Mouse (Mus musculus): ENCODE results near the gene Cfdp1. TPM values are rescaled to one million over a fixed set of nuclear protein-coding genes. Genes with fewer than 3 reads are reported as not detected.

Gene Cfdp1
- polyA plus RNA-seq, 1 experiment = 2.4 TPM

- H3K4me1 ChIP-seq (ENCODE audit: control insufficient read depth, insufficient read depth, insufficient read length) = no peaks in the 10 kb centered on the region
- WGBS = 87% methylated on average over 5 of the region's 5 CpGs
- DNase-seq (ENCODE audit: low read depth in 1 of 2, low spot score in 2 of 2) = no peak
- no peak overlapping the region for H3K27ac ChIP-seq (ENCODE audit: insufficient read depth, low read length)
- no peaks in the 10 kb centered on the region for H3K27me3 ChIP-seq (ENCODE audit: control insufficient read depth, insufficient read depth, low read length)
- TF ChIP-seq POLR2A (IDR thresholded peaks at IDR 0.05; ENCODE audit: low read depth, low read length) (no peak), CTCF (IDR thresholded peaks at IDR 0.05; ENCODE audit: extremely low read depth, insufficient read depth, insufficient read length, insufficient replicate concordance) (no peak)
- H3K36me3 ChIP-seq (ENCODE audit: control insufficient read depth, insufficient read depth, low read length) = peaks cover 23% of the 10 kb centered on the region
- no peak overlapping the region for H3K4me3 ChIP-seq (ENCODE audit: extremely low read depth, insufficient read depth, insufficient read length)
Observed at GRCm38 (mm10) chr8:111832983-111833382, 21.1 kb downstream of the Cfdp1 start.

- Histone ChIP-seq H3K27ac (ENCODE audit: insufficient read depth, low read length) (no peak overlapping the region), H3K36me3 (ENCODE audit: control insufficient read depth, insufficient read depth, low read length) (peaks cover 21% of the 10 kb centered on the region)
Observed at GRCm38 (mm10) chr8:111831996-111832395, 22.1 kb downstream of the Cfdp1 start.

GRCm38 (mm10) chr8:111828595-111828994, 25.5 kb downstream of the Cfdp1 start:
- DNase-seq (ENCODE audit: low read depth in 1 of 2, low spot score in 2 of 2) = no peak
- no peak for TF ChIP-seq CTCF (IDR thresholded peaks at IDR 0.05; ENCODE audit: extremely low read depth, insufficient read depth, insufficient read length, insufficient replicate concordance)
- TF ChIP-seq POLR2A (IDR thresholded peaks at IDR 0.05; ENCODE audit: low read depth, low read length) = no peak
- Histone ChIP-seq H3K27ac (ENCODE audit: insufficient read depth, low read length) (no peak overlapping the region), H3K36me3 (ENCODE audit: control insufficient read depth, insufficient read depth, low read length) (peaks cover 21% of the 10 kb centered on the region), H3K4me3 (ENCODE audit: extremely low read depth, insufficient read depth, insufficient read length) (no peak overlapping the region), H3K4me1 (ENCODE audit: control insufficient read depth, insufficient read depth, insufficient read length) (no peaks in the 10 kb centered on the region), H3K27me3 (ENCODE audit: control insufficient read depth, insufficient read depth, low read length) (no peaks in the 10 kb centered on the region)
- WGBS = 93% methylated on average over 6 of the region's 6 CpGs

More at GRCm38 (mm10) chr8:111831996-111832395, 22.1 kb downstream of the Cfdp1 start:
- WGBS = 89% methylated on average over 4 of the region's 4 CpGs
- no peak overlapping the region for H3K4me3 ChIP-seq (ENCODE audit: extremely low read depth, insufficient read depth, insufficient read length)
- TF ChIP-seq POLR2A (IDR thresholded peaks at IDR 0.05; ENCODE audit: low read depth, low read length) = no peak
- no peak for TF ChIP-seq CTCF (IDR thresholded peaks at IDR 0.05; ENCODE audit: extremely low read depth, insufficient read depth, insufficient read length, insufficient replicate concordance)
- no peaks in the 10 kb centered on the region for H3K4me1 ChIP-seq (ENCODE audit: control insufficient read depth, insufficient read depth, insufficient read length)
- no peak for DNase-seq (ENCODE audit: low read depth in 1 of 2, low spot score in 2 of 2)
- H3K27me3 ChIP-seq (ENCODE audit: control insufficient read depth, insufficient read depth, low read length) = no peaks in the 10 kb centered on the region

GRCm38 (mm10) chr8:111825219-111825618, 28.9 kb downstream of the Cfdp1 start:
- H3K4me1 ChIP-seq (ENCODE audit: control insufficient read depth, insufficient read depth, insufficient read length) = peaks cover 7% of the 10 kb centered on the region; the same call in 1 of the 2 replicates
- no peak overlapping the region for H3K4me3 ChIP-seq (ENCODE audit: extremely low read depth, insufficient read depth, insufficient read length)
- DNase-seq (ENCODE audit: low read depth in 1 of 2, low spot score in 2 of 2) = peak in 1 of 2 experiments; percentile 9
- peaks cover 13% of the 10 kb centered on the region; the same call in 1 of the 2 replicates for H3K36me3 ChIP-seq (ENCODE audit: control insufficient read depth, insufficient read depth, low read length)
- no peaks in the 10 kb centered on the region for H3K27me3 ChIP-seq (ENCODE audit: control insufficient read depth, insufficient read depth, low read length)
- no peak overlapping the region for H3K27ac ChIP-seq (ENCODE audit: insufficient read depth, low read length)
- 88% methylated on average over 6 of the region's 6 CpGs for WGBS
- no peak for TF ChIP-seq POLR2A (IDR thresholded peaks at IDR 0.05; ENCODE audit: low read depth, low read length)
- TF ChIP-seq CTCF (IDR thresholded peaks at IDR 0.05; ENCODE audit: extremely low read depth, insufficient read depth, insufficient read length, insufficient replicate concordance) = peak; percentile 43; the same call in 1 of the 2 replicates

- Histone ChIP-seq H3K36me3 (ENCODE audit: control insufficient read depth, insufficient read depth, low read length) (peaks cover 11% of the 10 kb centered on the region; the same call in 1 of the 2 replicates), H3K27ac (ENCODE audit: insufficient read depth, low read length) (no peak overlapping the region)
- WGBS = 91% methylated on average over 5 of the region's 5 CpGs
Observed at GRCm38 (mm10) chr8:111824334-111824733, 29.8 kb downstream of the Cfdp1 start.

GRCm38 (mm10) chr8:111821199-111821598, 32.9 kb downstream of the Cfdp1 start:
- H3K27ac ChIP-seq (ENCODE audit: insufficient read depth, low read length) = no peak overlapping the region

More at GRCm38 (mm10) chr8:111824334-111824733, 29.8 kb downstream of the Cfdp1 start:
- DNase-seq (ENCODE audit: low read depth in 1 of 2, low spot score in 2 of 2) = no peak
- H3K4me1 ChIP-seq (ENCODE audit: control insufficient read depth, insufficient read depth, insufficient read length) = peaks cover 7% of the 10 kb centered on the region; the same call in 1 of the 2 replicates
- no peaks in the 10 kb centered on the region for H3K27me3 ChIP-seq (ENCODE audit: control insufficient read depth, insufficient read depth, low read length)
- no peak overlapping the region for H3K4me3 ChIP-seq (ENCODE audit: extremely low read depth, insufficient read depth, insufficient read length)
- TF ChIP-seq POLR2A (IDR thresholded peaks at IDR 0.05; ENCODE audit: low read depth, low read length) (no peak), CTCF (IDR thresholded peaks at IDR 0.05; ENCODE audit: extremely low read depth, insufficient read depth, insufficient read length, insufficient replicate concordance) (no peak)

GRCm38 (mm10) chr8:111820691-111821090, 33.4 kb downstream of the Cfdp1 start:
- Histone ChIP-seq H3K27me3 (ENCODE audit: control insufficient read depth, insufficient read depth, low read length) (peaks cover 2% of the 10 kb centered on the region; the same call in 1 of the 2 replicates), H3K27ac (ENCODE audit: insufficient read depth, low read length) (no peak overlapping the region), H3K4me1 (ENCODE audit: control insufficient read depth, insufficient read depth, insufficient read length) (peaks cover 7% of the 10 kb centered on the region; the same call in 1 of the 2 replicates), H3K4me3 (ENCODE audit: extremely low read depth, insufficient read depth, insufficient read length) (no peak overlapping the region), H3K36me3 (ENCODE audit: control insufficient read depth, insufficient read depth, low read length) (peaks cover 3% of the 10 kb centered on the region; the same call in 1 of the 2 replicates)
- 56% methylated on average over 4 of the region's 4 CpGs for WGBS
- DNase-seq (ENCODE audit: low read depth in 1 of 2, low spot score in 2 of 2) = no peak
- TF ChIP-seq CTCF (IDR thresholded peaks at IDR 0.05; ENCODE audit: extremely low read depth, insufficient read depth, insufficient read length, insufficient replicate concordance) (no peak), POLR2A (IDR thresholded peaks at IDR 0.05; ENCODE audit: low read depth, low read length) (no peak)

More at GRCm38 (mm10) chr8:111821199-111821598, 32.9 kb downstream of the Cfdp1 start:
- Histone ChIP-seq H3K36me3 (ENCODE audit: control insufficient read depth, insufficient read depth, low read length) (peaks cover 3% of the 10 kb centered on the region; the same call in 1 of the 2 replicates), H3K27me3 (ENCODE audit: control insufficient read depth, insufficient read depth, low read length) (peaks cover under 1% of the 10 kb centered on the region; the same call in 1 of the 2 replicates), H3K4me1 (ENCODE audit: control insufficient read depth, insufficient read depth, insufficient read length) (peaks cover 7% of the 10 kb centered on the region; the same call in 1 of the 2 replicates), H3K4me3 (ENCODE audit: extremely low read depth, insufficient read depth, insufficient read length) (no peak overlapping the region)
- 5% methylated on average over 10 of the region's 10 CpGs for WGBS
- no peak for TF ChIP-seq POLR2A (IDR thresholded peaks at IDR 0.05; ENCODE audit: low read depth, low read length)
- no peak for TF ChIP-seq CTCF (IDR thresholded peaks at IDR 0.05; ENCODE audit: extremely low read depth, insufficient read depth, insufficient read length, insufficient replicate concordance)
- peak; percentile 61 to 83 for DNase-seq (ENCODE audit: low read depth in 1 of 2, low spot score in 2 of 2)
